Mouse (Mus musculus) thymus, adult 2 months (tissue): Measurements from ENCODE around the gene Itgb7.

Experiments used
- CTCF ChIP-seq: fragments of 200-500 bp; IDR thresholded peaks from 2 replicates; pipeline ENCODE4 v1.5.1; 2012; ENCODE audit warnings: mild to moderate bottlenecking, control low read depth, low read length, moderate library complexity, borderline replicate concordance; ENCODE audit not compliant: control insufficient read depth, poor library complexity, insufficient read depth; ENCODE audit errors: extremely low read depth
- POLR2A ChIP-seq: fragments of 200-500 bp; IDR thresholded peaks from 2 replicates; pipeline ENCODE4 v1.6.1; 2012; ENCODE audit warnings: mild to moderate bottlenecking, low read length, control low read depth, moderate library complexity; ENCODE audit not compliant: control insufficient read depth, poor library complexity, insufficient read depth; ENCODE audit errors: extremely low read depth

GRCm38 (mm10) chr15:102239851-102240250, 8.1 kb upstream of the Itgb7 start:
- TF ChIP-seq CTCF = no peak
- no peak for TF ChIP-seq POLR2A
